Mouse (Mus musculus) embryo, embryonic 9.5 days (tissue): ENCODE measurements at regions not wholly inside any gene's neighbourhood (a gene's known extent, or its start where the extent isn't known, plus 50 kb on each side); places are given as distances from the start of the nearest gene placed in this dataset.
A peak's percentile ranks its signal among the peaks of the same experiment; 100 is the strongest.

Experiments used
- DNase-seq: peaks from one replicate; pipeline ENCODE4 v3.0.0-alpha.2; 2017; ENCODE audit errors: extremely low spot score

DNA sequence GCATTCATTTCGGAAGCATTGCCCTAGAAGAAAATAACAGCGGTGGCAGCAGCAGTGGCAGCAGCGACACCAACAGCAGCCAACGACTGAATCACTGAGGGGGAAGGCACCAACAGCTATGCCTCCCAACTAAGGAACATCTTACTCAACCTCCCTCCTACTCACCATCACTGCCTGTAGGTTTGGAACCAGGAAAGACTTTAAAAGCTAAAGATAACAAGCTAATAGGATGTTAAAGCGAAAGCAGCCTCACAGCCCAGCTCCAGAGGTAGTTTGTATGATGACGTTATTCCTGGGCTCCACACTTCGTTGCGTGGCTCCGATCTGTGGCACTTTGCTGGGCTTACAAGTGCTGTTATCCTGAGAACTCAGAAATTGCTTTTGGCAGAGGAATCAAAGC is 289.6 kb downstream of the Cd83 start:
- no peak for DNase-seq

GRCm38 (mm10) chr13:44077022-44077421 is 292.4 kb downstream of the Cd83 start:
- DNase-seq: no peak

- DNase-seq: no peak
Observed at GRCm38 (mm10) chr13:44085621-44086510, 301.3 kb downstream of the Cd83 start.

DNA sequence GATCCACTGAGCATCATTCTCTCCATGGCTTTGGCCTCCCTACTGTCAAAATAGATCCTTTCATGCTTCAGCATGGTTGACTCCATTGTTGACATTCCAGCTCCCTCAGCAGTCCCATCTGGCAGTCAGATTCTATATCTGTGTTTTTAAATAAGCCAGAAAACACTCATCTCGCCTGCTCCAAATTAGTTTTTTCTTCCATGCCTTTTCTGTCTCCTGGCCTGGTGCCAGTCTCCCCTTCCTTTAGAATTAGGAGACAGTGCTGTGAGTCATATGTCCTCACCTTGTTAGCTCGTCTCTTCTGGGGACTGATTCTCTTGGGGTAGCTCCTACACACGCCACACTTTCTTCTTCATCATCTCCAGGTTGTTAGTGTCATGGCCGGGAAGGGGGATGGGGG is 302.2 kb downstream of the Cd83 start:
- no peak for DNase-seq

GRCm38 (mm10) chr13:44097141-44097540 is 312.6 kb downstream of the Cd83 start:
- DNase-seq: no peak

DNA sequence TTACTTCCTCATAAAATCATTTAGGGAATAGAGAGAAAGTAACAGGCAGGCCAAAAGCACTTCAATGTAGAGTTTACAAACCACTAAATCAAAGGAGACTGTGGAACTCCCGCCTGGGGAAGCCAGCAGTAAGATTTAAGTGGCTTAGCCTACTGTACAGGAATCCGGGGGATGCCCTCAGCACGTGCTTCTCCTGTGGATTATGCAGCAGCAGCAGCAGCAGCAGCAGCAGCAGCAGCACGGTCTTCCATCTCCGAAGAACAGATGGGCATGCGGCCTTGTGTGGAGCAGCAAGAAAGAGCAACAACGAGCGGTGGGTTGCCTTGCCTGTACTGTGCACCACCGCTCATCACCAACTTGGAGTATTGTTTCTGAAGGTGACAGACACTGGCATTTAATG is 314.9 kb downstream of the Cd83 start:
- peak; percentile 28 for DNase-seq

DNA sequence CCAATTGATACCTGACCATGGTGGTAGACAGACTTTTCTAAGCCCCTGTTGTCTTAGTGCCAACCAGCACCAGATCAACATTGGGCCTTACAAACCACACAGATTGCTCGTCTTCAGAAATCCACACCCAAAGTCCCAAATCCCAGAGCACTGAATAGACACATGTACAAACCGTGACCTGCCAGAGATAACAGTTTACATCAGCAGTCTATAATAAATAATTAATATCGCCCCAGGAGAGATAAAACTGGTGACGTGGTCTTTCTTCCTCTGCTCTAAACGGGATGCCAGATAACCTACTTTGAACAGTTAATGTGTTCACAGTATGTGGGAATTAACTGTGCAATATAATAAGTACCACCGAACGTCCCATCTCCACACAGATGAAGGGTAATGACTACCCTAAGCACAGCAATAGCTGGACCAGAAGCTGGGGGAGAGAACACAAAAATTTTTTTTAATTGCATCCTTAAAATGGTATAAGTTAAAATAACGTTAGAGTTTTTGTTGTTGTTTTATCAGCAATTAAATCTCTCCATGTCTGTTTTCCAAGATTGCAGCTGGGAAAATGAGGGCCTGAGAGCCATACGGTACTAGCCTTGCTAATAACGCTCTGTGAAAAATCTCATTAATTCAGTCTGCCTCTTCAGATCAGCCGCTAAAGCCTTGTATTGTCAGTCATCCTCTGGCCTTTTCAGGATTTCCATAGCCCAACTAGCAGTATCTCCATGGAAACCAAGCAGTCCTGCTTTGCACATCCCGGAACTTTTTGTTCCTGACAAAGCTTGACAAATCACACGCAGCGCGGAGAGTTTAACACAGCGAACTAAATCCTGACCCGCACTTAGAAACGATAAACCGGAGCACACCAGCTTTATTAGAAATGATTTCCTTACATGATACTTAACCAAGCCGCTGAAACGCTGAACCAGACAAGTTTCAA is 315.8 kb downstream of the Cd83 start:
- peak; percentile 72 for DNase-seq

GRCm38 (mm10) chr13:44101161-44101560 is 316.6 kb downstream of the Cd83 start:
- no peak for DNase-seq

GRCm38 (mm10) chr13:44101806-44102205 is 317.2 kb downstream of the Cd83 start:
- no peak for DNase-seq

DNA sequence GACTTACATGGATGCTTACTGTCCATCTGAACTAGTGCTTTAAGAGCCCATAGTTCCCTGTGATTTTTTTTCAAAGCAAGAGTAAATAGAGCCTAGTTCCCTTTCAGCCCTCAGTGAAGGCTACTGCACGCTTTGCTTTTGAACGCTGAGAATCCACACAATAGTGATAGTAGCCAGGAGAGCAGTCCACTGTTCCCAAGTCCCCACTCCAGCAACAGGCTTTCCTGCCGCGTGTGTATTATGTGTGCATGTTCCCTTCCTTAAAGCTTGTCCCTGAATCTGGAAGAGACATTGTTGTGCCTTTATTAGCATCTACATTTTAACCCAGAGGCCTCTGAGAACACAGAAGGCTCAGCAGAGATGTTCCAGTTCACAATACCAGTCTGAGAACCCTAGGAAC is 317.7 kb downstream of the Cd83 start:
- no peak for DNase-seq

DNA sequence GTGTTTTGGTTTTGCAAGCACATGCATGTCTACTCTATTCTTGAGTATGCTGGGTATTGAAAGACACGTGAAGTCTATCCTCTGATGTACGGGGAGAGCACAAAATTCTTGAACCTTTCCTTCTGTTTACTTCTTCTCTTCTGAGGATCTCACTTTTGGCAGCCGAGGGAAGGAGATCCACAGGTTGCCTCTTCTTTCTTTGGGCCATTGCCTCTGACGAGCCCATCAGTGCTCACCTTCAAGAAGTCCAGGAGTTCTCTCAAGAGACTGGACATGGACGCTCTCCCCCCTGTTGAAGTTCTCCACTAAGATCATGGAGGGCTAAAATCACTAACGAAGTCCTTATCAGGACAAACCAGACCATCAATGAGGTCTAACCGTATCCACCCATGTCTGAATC is 318.8 kb downstream of the Cd83 start:
- DNase-seq: no peak

GRCm38 (mm10) chr13:44105161-44105560 is 320.6 kb downstream of the Cd83 start:
- no peak for DNase-seq

GRCm38 (mm10) chr13:44108695-44109094 is 324.1 kb downstream of the Cd83 start:
- no peak for DNase-seq

DNA sequence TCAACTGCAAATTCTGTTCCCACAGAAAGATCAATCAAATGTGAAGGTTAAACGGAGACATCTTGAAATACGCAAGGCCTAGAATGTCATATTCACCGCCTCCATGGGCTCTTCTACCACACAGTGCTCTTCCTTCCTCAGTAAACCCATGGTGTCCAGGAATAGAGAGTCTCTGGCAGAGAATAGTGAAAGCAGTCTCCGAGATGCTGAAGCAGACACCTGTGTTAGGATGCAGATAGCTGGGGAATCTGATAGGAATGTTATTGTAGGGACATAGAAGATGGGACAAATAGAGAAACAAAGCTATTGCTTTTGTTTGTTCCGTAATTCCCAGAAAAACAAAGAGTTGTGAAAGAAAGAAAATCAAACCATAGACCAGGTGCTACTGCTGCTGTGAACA is 328.5 kb downstream of the Cd83 start:
- no peak for DNase-seq

GRCm38 (mm10) chr13:44114856-44115255 is 330.3 kb downstream of the Cd83 start:
- DNase-seq: no peak

DNA sequence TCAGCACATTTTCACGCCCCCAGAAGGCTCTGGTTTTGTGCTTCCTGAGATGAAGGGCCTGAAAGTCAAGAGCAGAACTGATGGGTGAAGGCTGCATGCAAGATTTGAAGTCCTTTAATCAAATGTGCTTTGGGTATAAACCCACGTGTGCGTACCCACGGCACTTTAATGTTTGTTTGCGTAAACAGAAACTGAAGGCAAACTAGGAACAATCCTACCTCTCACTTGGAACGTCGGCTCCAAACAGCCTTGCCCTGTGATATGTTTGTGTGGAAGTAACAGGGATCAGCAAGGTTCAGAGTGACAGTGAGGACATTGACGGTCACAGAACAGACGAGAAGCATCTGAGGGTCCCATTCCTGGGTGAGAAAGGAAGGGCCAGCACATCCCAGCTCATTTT is 333.3 kb downstream of the Cd83 start:
- no peak for DNase-seq

DNA sequence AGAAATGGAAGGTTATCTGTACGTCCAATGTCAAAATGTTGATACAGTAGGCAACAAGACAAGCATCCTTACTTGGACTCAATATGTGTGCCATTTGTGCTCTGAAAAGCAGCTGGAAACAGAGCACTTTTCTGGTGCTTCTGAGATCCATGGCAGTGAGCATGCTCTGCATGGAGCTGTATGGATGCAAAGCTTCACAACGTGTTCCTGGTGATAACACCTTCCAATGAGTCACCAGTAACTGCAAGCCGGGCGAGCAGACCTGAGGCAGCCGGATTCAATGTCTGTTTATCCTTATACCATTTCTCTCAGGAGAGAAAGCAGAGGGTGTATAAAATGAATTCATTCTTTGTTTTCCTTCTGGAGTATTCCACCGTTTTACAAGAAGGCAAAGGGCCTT is 334.3 kb downstream of the Cd83 start:
- DNase-seq: no peak

DNA sequence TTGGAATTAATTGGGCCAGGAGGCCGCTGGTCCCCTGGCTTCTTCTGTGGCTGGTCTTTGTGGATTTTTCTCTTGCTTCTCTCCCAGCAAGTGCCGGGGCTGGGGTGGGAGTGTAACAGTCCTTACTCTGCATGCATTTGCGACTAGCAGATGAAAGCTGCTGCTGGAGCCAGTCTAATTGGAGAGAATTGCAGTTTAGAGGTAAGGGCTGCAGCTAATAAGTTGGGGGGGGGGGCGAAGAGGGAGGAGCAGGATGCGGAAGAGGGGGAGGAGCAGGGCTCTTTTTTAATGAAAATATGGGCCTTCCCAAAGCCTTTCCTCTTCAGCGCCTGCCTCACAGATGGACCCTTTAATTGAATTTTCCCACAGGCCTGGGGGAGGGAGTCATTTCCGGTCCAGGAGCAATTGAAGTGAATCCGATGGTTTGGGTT is 336.7 kb downstream of the Cd83 start:
- DNase-seq: no peak

GRCm38 (mm10) chr13:44121932-44122331 is 337.4 kb downstream of the Cd83 start:
- DNase-seq: no peak

DNA sequence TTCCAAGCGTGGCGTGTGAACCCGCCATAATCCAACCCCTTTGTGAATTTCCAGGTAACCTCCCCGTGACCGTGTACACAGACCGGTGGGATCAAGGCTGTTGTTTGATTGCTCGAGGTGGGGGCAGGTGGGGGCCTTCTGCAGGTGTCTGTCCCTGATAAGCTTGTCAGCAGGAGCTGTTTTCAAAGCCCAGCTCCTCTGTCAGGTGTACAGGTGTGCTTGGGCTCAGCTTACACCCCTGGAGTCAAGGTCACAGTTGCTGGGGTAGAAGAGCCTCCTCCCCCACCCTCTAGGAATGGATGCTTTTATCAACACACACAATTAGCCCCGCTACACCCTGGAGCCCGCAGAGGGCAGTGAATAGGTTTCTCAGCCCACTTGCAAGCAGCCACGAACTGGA is 341.6 kb downstream of the Cd83 start:
- DNase-seq: no peak

DNA sequence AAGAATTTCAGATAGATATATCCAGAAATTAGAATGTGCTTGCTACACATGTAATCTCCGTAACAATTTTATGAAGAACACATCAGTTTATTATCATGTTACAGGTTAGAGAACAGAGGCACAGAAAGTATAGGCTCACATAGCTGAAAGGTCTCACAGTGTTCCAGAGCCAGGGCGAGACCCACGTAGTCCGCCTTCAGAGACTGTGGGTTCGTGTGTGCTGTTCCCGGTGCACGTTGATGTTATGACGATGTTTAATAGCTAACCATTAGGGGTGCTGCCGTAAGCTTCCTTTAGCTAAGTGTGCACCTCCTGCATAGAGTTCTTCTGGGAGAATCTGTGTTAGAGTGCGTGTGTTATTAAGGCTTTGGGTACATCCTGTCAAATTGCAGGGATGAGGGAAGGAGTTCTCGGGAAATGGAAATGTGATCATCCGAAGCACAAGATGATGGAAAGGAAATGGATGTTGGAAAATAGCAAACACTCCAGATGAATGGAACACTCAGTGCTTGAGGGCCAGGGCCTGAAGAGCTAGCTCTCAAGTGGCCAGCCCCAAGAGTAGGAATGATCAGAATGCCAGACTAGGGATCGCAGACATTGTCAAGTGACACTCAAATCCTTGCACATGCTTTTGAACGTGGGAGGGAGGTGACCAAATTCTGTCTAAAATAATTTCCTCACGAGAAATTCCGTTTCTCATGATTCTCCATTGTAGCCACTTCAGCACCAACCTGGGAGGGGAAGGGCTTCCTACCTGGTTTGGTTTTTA is 344.1 kb downstream of the Cd83 start:
- DNase-seq: no peak

DNA sequence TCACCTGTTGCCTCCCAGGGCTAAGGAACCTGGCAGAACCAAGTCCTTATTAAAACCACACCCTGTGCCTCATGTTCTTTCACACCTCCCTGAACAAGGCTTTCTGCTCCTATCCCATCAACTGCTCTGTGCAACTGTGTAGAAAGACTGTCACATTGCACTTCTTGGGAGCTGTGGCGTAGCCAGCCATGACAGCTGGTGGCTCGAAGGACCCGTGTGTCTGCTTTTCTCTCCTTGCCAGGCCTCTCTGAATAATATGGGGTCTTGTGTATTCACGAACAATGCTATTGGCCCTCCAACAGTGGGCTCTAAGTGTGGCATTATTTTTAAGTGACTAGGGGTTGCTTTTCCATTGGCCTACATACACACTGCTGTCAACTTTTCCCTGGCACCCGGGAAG is 347.3 kb downstream of the Cd83 start:
- no peak for DNase-seq
